ENCODE assay signal across 14 mouse cellular contexts in the genomic region with DNA sequence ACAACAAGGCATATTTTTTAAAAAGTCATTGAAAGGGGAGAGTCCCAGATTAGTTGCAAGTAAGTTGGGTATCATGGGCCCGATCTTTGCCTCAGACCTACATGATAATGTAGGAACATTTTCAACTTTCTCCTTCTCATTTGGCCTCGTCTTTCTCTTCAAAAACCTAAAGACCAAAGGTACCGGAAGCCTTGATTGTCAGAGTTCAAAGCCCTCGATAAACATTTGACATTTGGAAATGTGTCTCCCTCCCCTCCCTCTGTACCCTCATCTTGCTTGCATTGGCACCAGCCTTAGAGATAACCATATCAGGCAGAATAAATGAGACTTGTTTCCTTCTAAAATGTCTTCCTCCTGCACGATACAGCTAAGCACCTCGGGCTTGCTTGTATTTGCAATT.
"Had no signal": no experiment of that assay in that cellular context is flagged by ENCODE, and none has a peak within 500 bp of the region (broad histone marks: within the 10 kb centered on the region; RNA-seq: fewer than 3 reads in every experiment).

No protein-coding gene starts in this region.

- ATAC-seq: liver, postnatal 0 days had no signal

- H3K27me3 ChIP-seq: limb, embryonic 12.5 days; liver, embryonic 13.5 days; lung, embryonic 15.5 days; stomach, embryonic 15.5 days had no signal

- DNase-seq: kidney, adult 11 months; kidney, adult 9 months; kidney, postnatal 10 days; kidney, postnatal 4 days; liver; liver, embryonic 13.5 days; liver, postnatal 0 days; lung, postnatal 14 days had no signal

- H3K9ac ChIP-seq: limb, embryonic 12.5 days; liver, embryonic 13.5 days; liver, postnatal 0 days; lung, embryonic 15.5 days; midbrain, embryonic 12.5 days; neural tube, embryonic 12.5 days; stomach, embryonic 15.5 days had no signal

- H3K4me1 ChIP-seq: midbrain, embryonic 12.5 days had no signal

- H3K27ac ChIP-seq: layer of hippocampus, adult 2 months; limb, embryonic 12.5 days; liver, embryonic 13.5 days; lung, embryonic 15.5 days; midbrain, embryonic 12.5 days; neural tube, embryonic 12.5 days; stomach, embryonic 15.5 days had no signal

- H3K4me2 ChIP-seq: limb, embryonic 12.5 days; liver, embryonic 13.5 days; lung, embryonic 15.5 days; midbrain, embryonic 12.5 days; neural tube, embryonic 12.5 days; stomach, embryonic 15.5 days had no signal

- H3K36me3 ChIP-seq: limb, embryonic 12.5 days; liver, embryonic 13.5 days; lung, embryonic 15.5 days; midbrain, embryonic 12.5 days; neural tube, embryonic 12.5 days; stomach, embryonic 15.5 days had no signal

- H3K4me3 ChIP-seq: layer of hippocampus, adult 2 months; limb, embryonic 12.5 days; liver, embryonic 13.5 days; lung, embryonic 15.5 days; midbrain, embryonic 12.5 days; neural tube, embryonic 12.5 days; stomach, embryonic 15.5 days had no signal

- H3K9me3 ChIP-seq: limb, embryonic 12.5 days; liver, embryonic 13.5 days; lung, embryonic 15.5 days; midbrain, embryonic 12.5 days; neural tube, embryonic 12.5 days; stomach, embryonic 15.5 days had no signal
